Mouse (Mus musculus): ENCODE measurements around the gene Ube4b. TPM values are rescaled to one million over a fixed set of nuclear protein-coding genes. Genes with fewer than 3 reads are reported as not detected.
"Not testable (repeated sequence)": the region's sequence is repeated elsewhere in the genome, so short reads cannot be mapped to it uniquely, and the experiment has no call there.

Ube4b gene
- polyA plus RNA-seq, 1 experiment = 45.2 TPM

DNA sequence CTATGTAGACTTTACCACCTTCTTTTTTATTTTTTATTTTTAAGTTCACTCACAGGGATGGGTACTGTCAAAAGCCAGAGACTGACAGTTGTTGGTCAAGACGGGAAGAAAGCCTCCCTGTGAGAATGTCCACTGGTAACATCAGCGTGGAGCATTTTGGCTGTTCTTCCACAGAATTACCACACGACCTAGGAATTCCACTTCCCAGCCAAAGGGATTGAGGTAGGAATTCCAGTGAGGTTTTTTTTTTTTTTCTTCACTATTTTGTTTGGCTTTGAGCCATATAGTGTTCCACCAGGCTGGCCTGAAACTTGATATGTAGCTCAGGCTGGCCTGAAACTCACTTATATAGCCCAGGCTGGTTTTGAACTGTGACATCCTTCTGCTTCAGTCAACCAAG lies 15.9 kb upstream of the Ube4b start:
- WGBS = 33% methylated on average over 3 of the region's 3 CpGs
- no peak for DNase-seq (ENCODE audit: low read depth, low spot score)

DNA sequence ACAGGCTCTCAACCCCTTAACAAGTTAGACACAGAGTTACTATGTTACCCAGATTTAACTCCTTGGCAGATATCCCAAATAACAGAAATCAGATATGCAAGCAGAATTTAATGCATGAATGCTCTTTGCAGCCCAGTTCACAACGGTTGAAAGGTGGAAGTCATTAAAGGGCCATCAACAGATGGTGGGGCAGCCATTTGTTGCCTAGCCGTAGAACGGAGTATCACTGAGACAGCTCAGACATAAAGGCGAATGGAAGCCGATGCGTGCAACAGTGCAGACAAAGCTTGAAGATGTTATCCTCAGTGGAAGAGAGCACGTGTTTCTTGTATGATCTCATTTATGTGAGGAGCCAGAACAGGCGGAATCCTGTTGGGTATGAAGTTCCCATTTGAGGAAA lies 14.0 kb upstream of the Ube4b start:
- no peak for DNase-seq (ENCODE audit: low read depth, low spot score)
- WGBS = 75% methylated on average over 8 of the region's 8 CpGs

- DNase-seq (ENCODE audit: low read depth, low spot score) = not testable (repeated sequence)
- WGBS = 90% methylated on average over 1 of the region's 1 CpGs
These were observed 5.3 kb upstream of the Ube4b start for GRCm38 (mm10) chr4:149431887-149432286.

DNA sequence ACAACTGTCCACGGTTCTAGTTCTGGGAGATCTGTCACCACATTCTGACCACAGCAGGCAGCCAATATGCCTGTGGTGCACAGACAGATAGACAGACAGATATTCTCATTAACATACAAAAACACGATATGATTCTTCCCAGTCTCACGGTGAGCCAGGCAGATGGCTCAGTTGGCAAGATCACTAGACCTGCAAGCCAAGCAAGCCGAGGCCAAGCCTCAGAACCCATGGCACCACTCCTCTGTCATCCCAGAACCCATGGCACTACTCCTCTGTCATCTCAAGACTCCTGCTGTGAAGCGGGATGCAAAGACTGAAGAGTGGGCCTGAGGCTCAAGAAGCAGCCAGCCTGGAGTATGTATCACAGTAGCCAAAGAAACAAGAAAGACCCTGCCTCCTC lies 3.0 kb upstream of the Ube4b start:
- WGBS = 81% methylated on average over 5 of the region's 5 CpGs
- no peak for DNase-seq (ENCODE audit: low read depth, low spot score)

DNA sequence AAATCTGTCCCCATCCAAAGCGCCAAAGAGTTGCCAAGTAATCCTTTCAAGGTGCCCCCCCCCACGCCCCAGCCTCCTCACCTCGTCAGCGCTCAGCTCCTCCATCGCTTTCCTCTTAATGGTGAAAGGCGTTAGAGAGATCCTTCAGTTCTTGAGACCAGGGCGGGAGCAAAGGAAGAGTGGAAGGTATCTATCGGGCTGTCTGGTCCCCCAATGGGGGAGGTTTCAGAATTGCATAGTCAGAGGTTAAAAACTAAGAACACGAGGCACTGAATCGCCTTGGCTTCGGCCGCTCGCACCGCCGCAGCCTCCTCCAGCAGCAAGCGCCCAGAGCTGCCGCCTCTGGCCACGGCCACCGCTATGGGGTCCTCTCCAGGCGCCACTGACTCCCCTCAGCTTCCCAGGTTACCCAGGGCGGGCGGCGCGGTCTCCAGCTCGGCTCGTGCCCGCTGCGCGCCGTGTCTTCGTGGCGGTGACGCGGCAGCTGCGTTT lies 702 bp downstream of the Ube4b start:
- no peak for DNase-seq (ENCODE audit: low read depth, low spot score)
- WGBS = under 1% methylated on average over 35 of the region's 35 CpGs

DNA sequence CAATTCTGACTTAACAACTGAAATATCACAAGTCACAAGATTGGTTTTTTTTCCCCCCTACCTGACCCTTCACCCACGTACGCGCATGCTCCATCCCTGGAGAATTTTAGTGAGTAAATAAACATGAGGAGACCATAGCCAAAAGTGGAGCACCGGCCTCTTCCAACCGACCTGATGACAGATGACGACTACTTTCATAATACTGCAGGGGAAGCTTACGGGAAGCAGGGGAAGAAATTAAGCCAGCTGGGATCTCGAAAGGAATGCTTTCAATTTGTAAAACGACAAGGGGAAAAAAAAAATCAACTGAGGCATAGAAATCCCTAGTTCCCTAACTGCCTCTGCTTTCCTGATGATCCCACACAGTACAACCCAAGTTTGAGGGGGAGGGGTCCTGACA lies 1.8 kb downstream of the Ube4b start:
- no peak for DNase-seq (ENCODE audit: low read depth, low spot score)
- 5% methylated on average over 9 of the region's 9 CpGs for WGBS

DNA sequence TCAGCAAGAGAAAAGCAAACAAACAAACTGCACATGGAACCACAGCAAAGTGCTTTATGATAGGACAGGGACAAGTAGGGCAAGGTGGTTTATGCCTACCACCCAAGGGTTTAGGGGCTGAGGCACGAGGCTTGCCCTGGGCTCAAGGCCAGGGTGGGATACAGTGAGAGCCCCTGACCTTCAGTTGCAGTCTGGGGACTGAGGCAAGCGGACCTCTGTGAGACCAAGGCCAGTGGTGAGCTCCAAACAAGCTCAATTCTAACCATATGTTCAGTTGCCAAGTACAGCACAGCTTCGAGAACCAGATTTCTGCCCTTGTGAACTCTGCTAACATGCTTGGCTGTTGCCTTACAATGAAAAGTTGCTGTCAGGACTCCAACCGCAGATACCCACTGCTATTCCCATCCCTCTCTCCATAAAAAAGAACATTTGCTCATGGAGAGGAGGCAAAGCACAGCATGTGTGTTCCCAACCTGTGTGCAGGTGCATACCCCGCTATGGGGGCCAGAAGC lies 8.6 kb downstream of the Ube4b start:
- WGBS = 66% methylated on average over 5 of the region's 5 CpGs
- no peak for DNase-seq (ENCODE audit: low read depth, low spot score)

GRCm38 (mm10) chr4:149416986-149417385 lies 9.6 kb downstream of the Ube4b start:
- DNase-seq (ENCODE audit: low read depth, low spot score) = no peak
- WGBS = 88% methylated on average over 2 of the region's 2 CpGs

GRCm38 (mm10) chr4:149416417-149416816 lies 10.1 kb downstream of the Ube4b start:
- no peak for DNase-seq (ENCODE audit: low read depth, low spot score)
- WGBS = 68% methylated on average over 10 of the region's 10 CpGs

- DNase-seq (ENCODE audit: low read depth, low spot score) = no peak
- 13% methylated on average over 13 of the region's 13 CpGs for WGBS
These were observed 10.8 kb downstream of the Ube4b start for GRCm38 (mm10) chr4:149415651-149416169.

DNA sequence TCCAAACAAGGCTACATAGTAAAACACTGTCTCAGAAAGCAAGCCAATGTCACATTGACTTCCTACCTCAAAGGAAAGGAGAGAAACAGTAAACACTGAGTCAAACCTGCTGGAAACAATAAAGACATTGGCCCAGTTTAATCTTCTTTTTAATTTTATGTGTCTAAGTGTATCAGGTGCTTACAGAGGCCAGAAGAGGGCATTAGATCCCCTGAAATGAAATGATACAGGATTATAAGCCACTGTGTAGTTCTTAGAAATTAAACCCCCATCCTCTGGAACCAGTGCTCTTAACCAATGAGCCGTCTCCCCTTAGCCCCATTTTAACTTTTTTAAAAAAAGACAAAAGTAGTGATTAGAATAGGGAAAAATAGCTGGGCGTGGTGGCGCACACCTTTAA lies 12.3 kb downstream of the Ube4b start:
- WGBS = 96% methylated on average over 3 of the region's 3 CpGs
- no peak for DNase-seq (ENCODE audit: low read depth, low spot score)

DNA sequence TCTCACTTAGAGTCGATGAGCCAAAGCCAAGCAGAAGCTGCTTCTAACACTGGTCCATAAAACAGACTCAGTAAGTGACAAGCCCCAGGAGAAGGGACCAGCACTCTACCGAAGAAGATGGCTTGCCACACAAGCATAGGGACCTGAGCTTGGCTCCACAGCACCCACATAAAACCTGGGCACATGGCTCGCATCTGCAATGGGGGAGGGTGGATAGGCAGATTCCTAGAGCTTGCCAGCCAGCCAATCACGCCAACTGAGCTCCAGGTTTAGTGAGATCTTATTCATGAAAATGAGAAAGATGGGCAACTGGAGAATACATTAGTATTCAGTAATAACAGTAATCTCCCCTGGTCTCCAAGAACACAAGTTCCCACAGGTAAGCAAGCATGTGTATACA lies 16.8 kb downstream of the Ube4b start:
- no peak for DNase-seq (ENCODE audit: low read depth, low spot score)
- 88% methylated on average over 4 of the region's 4 CpGs for WGBS

- 70% methylated on average over 6 of the region's 6 CpGs for WGBS
- DNase-seq (ENCODE audit: low read depth, low spot score) = no peak
These were observed 18.2 kb downstream of the Ube4b start for GRCm38 (mm10) chr4:149408331-149408730.

DNA sequence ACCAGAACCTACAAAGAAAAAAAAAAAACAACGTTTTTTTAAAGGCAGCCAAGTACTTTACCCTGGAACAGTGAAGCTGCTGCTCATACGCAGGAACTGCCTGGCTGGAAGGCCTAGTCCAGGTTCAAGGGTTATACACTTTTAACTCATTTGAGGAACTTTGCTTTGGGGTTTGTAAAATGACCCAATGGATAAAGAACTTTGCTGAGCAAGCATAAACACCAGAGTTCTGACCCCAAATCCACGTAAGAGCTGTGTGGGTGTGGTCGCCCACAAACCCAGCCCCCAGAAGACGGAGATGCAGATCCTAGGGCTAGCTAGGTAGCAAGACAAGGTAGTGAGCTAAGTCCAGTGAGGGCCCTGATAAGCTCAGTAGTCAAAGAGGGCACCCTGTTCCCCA lies 19.1 kb downstream of the Ube4b start:
- DNase-seq (ENCODE audit: low read depth, low spot score) = no peak
- 81% methylated on average over 5 of the region's 5 CpGs for WGBS

DNA sequence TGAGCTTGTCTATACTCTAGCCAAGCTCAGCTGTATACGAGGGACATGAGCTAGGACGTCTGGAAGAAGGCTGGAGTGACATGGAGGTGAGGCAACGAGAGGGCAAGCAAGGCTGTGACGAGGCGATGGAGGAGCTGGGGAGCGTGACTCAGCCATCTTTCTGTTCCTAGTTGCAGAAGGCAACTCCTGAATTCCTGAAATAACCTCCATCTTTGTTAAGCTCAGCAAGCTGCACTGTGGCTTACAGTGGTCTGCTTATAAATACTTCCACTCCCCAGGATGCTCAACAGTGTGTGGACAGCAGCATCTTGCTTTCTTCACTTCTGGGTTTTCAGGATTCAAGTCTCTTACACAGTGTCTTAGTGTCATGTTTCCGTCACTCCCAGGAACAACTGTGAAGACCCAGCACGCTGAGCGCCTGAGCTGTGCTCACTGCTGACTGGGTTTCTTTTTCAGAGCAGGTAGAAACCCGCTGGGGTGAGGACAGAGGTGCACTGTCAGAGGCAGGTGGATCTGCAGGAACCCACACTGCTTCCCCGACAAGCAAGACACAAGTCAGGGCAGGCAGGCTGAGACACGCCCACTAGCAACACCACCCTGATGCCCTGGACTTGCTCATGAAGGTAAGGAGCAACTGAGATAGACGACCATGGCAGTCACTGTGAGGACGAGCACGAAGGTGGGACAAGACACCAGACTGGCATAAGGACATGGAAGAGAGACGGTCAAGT lies 20.7 kb downstream of the Ube4b start:
- WGBS = 81% methylated on average over 16 of the region's 16 CpGs
- no peak for DNase-seq (ENCODE audit: low read depth, low spot score)

DNA sequence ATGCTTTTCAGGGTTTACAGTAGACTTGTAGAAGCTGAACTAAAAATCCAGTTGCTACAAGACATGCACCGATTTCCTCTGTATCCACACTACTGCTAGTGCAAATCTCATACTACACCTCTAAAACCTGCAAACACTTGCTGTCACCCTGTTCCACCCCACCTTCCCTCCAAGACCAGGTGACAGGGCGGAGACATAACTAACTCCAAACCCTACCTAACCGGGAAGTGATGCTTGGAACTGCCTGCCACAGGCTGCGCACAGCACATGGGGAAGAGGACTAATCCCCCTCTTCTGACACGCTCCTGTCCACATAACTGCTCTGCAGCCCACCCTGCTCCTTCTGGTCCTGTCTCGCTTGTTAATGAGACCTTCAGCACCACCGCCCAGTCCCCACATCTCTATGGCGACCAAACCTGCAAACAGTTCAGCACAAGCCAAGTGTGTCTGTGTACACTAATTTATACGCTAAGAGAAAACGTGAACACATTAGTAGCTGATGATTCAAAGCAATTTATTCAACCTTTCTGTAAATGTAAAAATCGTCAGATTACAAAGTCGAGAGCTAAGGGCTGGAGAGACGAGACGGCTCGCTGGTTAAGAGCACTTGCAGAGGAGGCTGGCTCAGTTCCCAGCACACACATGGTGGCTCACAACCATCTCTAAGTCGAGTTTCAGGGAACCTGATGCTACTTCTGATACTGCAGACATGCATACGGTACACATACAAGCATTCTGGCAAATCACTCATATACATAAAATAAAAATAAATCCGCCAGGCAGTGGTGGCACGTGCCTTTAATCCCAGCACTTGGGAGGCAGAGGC lies 21.7 kb downstream of the Ube4b start:
- WGBS = 40% methylated on average over 19 of the region's 19 CpGs
- DNase-seq (ENCODE audit: low read depth, low spot score) = no peak

GRCm38 (mm10) chr4:149403037-149403436 lies 23.5 kb downstream of the Ube4b start:
- no peak for DNase-seq (ENCODE audit: low read depth, low spot score)
- WGBS = 14% methylated on average over 6 of the region's 6 CpGs

DNA sequence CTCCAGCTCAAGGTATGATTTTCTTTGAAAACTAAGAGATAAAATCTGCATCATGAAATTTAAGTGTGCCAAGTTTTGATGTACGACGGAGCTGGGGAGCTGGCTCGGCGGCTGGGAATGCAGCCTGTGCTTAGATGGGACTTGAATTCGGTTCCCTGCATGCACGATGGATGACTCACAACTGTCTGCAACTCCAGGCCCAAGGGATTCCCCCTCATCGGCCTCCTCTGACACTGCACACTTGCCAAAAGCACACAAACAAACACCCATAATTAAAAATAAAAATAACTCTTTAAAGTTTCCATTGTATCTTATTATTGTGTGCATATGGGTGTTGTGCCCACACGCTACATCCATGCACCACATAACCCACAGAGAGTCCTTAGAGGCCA lies 25.0 kb downstream of the Ube4b start:
- DNase-seq (ENCODE audit: low read depth, low spot score) = no peak
- WGBS = 41% methylated on average over 8 of the region's 8 CpGs

GRCm38 (mm10) chr4:149400878-149401590 lies 25.5 kb downstream of the Ube4b start:
- 30% methylated on average over 12 of the region's 12 CpGs for WGBS
- no peak for DNase-seq (ENCODE audit: low read depth, low spot score)

GRCm38 (mm10) chr4:149399331-149399910 lies 27.1 kb downstream of the Ube4b start:
- no peak for DNase-seq (ENCODE audit: low read depth, low spot score)
- WGBS = 80% methylated on average over 4 of the region's 4 CpGs

Data from large intestine, adult 2 months (tissue).